Mouse (Mus musculus) hindbrain, embryonic 11.5 days (tissue): Measurements from ENCODE around the gene Triobp. TPM values are rescaled to one million over a fixed set of nuclear protein-coding genes. Genes with fewer than 3 reads are reported as not detected.
"Not testable (repeated sequence)": the region's sequence is repeated elsewhere in the genome, so short reads cannot be mapped to it uniquely, and the experiment has no call there.

Experiments
- ATAC-seq: fragments of 200-750 bp; cut with Nextera tagmentation; 2 replicates; pipeline ENCODE4 v1.8.0; 2017; ENCODE audit warnings: mild to moderate bottlenecking, moderate TSS enrichment, moderate library complexity; ENCODE audit not compliant: low FRiP score
- DNase-seq: peaks from one replicate; pipeline ENCODE4 v3.0.0-alpha.2; 2015; ENCODE audit warnings: low spot score
- H3K27ac ChIP-seq: fragments of 300-500 bp; sonication (generic); 2 replicates; pipeline ENCODE4 v1.5.1; 2014; ENCODE audit warnings: mild to moderate bottlenecking, low read depth, low read length
- H3K27me3 ChIP-seq: fragments of 300-500 bp; sonication (generic); 2 replicates; pipeline ENCODE4 v1.6.1; 2014; ENCODE audit warnings: mild to moderate bottlenecking, low read length, moderate library complexity, mixed read lengths; ENCODE audit not compliant: control insufficient read depth, insufficient read depth
- H3K36me3 ChIP-seq: fragments of 300-500 bp; sonication (generic); 2 replicates; pipeline ENCODE4 v1.6.1; 2014; ENCODE audit warnings: mild to moderate bottlenecking, low read length, moderate library complexity, mixed read lengths; ENCODE audit not compliant: control insufficient read depth, insufficient read depth
- H3K4me1 ChIP-seq: fragments of 300-500 bp; sonication (generic); replicated peaks from 2 replicates; pipeline ENCODE4 v1.6.1; 2014; ENCODE audit warnings: low read length, mixed read lengths; ENCODE audit not compliant: control insufficient read depth, insufficient read depth
- H3K4me2 ChIP-seq: fragments of 300-500 bp; sonication (generic); replicated peaks from 2 replicates; pipeline ENCODE4 v1.6.1; 2014; ENCODE audit warnings: mild to moderate bottlenecking, low read depth, low read length
- H3K4me3 ChIP-seq: fragments of 300-500 bp; sonication (generic); 2 replicates; pipeline ENCODE4 v1.5.1; 2014; ENCODE audit warnings: low read depth, low read length
- H3K9ac ChIP-seq: fragments of 300-500 bp; sonication (generic); 2 replicates; pipeline ENCODE4 v1.6.1; 2014; ENCODE audit warnings: low read depth, low read length
- H3K9me3 ChIP-seq: fragments of 300-500 bp; sonication (generic); 2 replicates; pipeline ENCODE4 v1.6.1; 2016; ENCODE audit warnings: low read length; ENCODE audit not compliant: control insufficient read depth
- WGBS: fragments of 180-500 bp; shearing (Covaris S2); extraction: QIAGEN DNeasy Blood & Tissue Kit; methylation state at CpG from one replicate; pipeline ENCODE4 v1.1.7; 2014; 5-methylcytosine and 5-hydroxymethylcytosine counted together
- polyA plus RNA-seq: library from polyadenylated mRNA; unstranded; fragments of >200 nt; fragmentation: Nextera tagmentation; extraction: Ambion mirVana; gene quantifications from 2 replicates; pipeline ENCODE4 v1.2.1, GENCODE M21; 2014

Triobp gene
- polyA plus RNA-seq, 1 experiment from 2014 or later, result 45.4 TPM

DNA sequence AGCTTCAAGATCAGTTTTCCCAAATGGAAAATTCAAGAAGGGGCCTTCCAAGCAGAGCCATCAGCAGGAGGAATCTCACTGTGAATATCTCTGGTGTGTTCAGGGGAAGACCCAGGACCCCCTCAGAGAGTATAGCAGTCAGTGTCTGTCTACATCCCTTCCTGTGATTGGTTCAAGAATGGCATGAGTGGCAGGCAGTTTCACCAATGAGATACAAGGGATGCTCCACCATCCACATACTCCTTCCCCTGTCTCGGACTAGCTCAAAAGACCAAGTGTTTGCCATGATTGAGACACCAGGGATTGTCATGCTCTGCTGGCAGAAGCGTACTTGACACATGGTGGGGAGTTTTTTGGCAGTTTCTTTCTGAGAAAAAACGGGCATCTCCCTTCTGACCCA is 59.1 kb downstream of the Triobp start:
- 0 out of 2 replicates have a peak, but pooled peaks cover 5% of the 10 kb centered on the region for H3K36me3 ChIP-seq
- DNase-seq (peak; percentile 25), ATAC-seq (no peak)
- H3K27ac ChIP-seq, result no peak overlapping the region
- no peak overlapping the region for H3K9ac ChIP-seq
- H3K27me3 ChIP-seq, result no peaks in the 10 kb centered on the region
- no peak overlapping the region for H3K4me3 ChIP-seq
- peaks cover 6% of the 10 kb centered on the region; the same call in 1 of the 2 replicates for H3K4me1 ChIP-seq
- 71% methylated on average over 3 of the region's 3 CpGs for WGBS
- no peak overlapping the region for H3K4me2 ChIP-seq
- H3K9me3 ChIP-seq, result no peaks in the 10 kb centered on the region

DNA sequence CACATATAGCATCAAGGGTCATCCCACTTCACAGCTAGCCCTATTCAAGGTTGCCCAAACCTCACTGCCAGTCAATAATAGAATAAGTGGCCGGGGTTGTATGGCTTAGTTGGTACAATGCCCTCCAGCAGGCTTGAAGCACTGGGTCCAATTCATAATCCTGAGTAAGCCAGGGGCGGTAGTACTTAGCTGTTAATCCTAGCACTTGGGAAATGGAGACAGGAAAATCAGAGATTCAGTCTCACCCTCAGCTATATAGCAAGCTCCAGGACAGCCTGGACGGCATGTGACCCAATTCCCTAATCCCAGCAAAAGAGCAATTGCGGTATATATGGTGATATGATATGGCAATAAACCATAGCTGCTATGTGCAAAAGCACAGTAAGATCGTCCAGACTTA is 59.5 kb downstream of the Triobp start:
- H3K36me3 ChIP-seq, result 0 out of 2 replicates have a peak, but pooled peaks cover 5% of the 10 kb centered on the region
- H3K27ac ChIP-seq, result no peak overlapping the region
- no peak overlapping the region for H3K4me3 ChIP-seq
- DNase-seq (no peak), ATAC-seq (no peak)
- 94% methylated on average over 5 of the region's 5 CpGs for WGBS
- peaks cover 9% of the 10 kb centered on the region; the same call in 1 of the 2 replicates for H3K4me1 ChIP-seq
- no peaks in the 10 kb centered on the region for H3K9me3 ChIP-seq
- no peak overlapping the region for H3K4me2 ChIP-seq
- no peaks in the 10 kb centered on the region for H3K27me3 ChIP-seq
- no peak overlapping the region for H3K9ac ChIP-seq

DNA sequence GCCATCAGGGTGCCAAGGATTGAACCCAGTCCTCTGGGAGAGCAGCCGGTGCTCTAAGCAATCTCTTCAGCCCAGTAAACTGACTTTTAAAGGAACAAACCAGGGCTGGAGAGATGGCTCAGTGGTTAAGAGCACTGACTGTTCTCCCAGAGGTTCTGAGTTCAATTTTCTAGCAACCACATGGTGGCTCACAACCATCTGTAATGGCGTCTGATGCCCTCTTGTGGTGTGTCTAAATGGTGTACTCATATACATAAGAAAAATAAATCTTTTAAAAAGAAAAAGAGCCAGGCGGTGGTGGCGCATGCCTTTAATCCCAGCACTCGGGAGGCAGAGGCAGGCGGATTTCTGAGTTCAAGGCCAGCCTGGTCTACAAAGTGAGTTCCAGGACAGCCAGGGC is 60.3 kb downstream of the Triobp start:
- not testable (repeated sequence) for H3K9me3 ChIP-seq, H3K9ac ChIP-seq, H3K4me2 ChIP-seq, H3K27me3 ChIP-seq, H3K36me3 ChIP-seq, DNase-seq, H3K27ac ChIP-seq, ATAC-seq, H3K4me3 ChIP-seq, H3K4me1 ChIP-seq
- 93% methylated on average over 6 of the region's 6 CpGs for WGBS

DNA sequence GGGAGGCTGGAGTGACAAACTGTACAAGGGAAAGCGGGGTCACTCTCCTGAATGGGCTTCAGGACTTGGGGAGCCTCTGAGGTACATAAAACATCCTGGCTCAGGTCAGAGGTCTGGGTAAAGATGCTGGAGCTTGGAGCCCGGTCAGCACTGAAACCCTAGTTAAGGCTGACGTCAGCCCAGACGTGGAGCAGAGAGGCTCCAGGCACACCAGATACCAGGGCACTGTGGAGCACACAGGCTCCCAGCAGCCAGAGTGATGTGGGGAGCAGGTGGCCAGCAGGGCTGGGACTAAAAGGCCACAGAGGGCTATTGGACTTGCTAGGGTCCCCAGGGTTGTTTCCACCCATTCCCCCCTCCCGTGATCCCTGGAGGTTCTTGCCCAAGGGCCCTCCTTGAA is 62.2 kb downstream of the Triobp start:
- DNase-seq, result peak; percentile 25
- Histone ChIP-seq H3K9ac (no peak overlapping the region), H3K27ac (0 out of 2 replicates have a peak overlapping the region, but pooled peaks have one; percentile 18), H3K4me1 (peaks cover 10% of the 10 kb centered on the region), H3K4me2 (no peak overlapping the region), H3K4me3 (no peak overlapping the region), H3K36me3 (0 out of 2 replicates have a peak, but pooled peaks cover 5% of the 10 kb centered on the region), H3K27me3 (no peaks in the 10 kb centered on the region), H3K9me3 (no peaks in the 10 kb centered on the region)
- ATAC-seq, result no peak
- WGBS, result 56% methylated on average over 5 of the region's 5 CpGs

DNA sequence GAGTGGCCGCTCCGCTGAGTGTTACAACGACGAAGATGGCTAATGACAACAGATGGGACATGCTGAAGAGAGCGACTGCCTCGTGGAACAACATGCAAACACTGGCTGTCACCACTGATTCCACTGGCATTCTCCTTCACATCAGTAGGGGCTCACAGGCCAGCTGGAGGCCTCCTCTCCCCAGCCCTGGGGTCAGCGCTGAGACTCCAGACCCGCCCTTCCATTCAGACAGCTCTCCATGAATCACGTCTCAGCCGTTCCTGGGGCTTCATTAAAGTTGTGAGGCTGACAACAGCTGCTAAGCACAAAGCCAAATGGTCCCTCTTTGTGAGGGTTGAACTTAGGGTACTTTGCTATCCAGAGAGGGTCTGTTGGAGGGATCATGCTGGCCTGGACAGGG is 64.0 kb downstream of the Triobp start:
- no peaks in the 10 kb centered on the region for H3K27me3 ChIP-seq
- no peak overlapping the region for H3K4me3 ChIP-seq
- peak overlapping the region; percentile 71 for H3K27ac ChIP-seq
- no peak overlapping the region for H3K9ac ChIP-seq
- no peaks in the 10 kb centered on the region for H3K9me3 ChIP-seq
- no peak overlapping the region for H3K4me2 ChIP-seq
- WGBS, result 37% methylated on average over 10 of the region's 10 CpGs
- peaks cover 10% of the 10 kb centered on the region for H3K4me1 ChIP-seq
- H3K36me3 ChIP-seq, result no peaks in the 10 kb centered on the region
- peak; percentile 54 for ATAC-seq
- DNase-seq, result peak; percentile 43

DNA sequence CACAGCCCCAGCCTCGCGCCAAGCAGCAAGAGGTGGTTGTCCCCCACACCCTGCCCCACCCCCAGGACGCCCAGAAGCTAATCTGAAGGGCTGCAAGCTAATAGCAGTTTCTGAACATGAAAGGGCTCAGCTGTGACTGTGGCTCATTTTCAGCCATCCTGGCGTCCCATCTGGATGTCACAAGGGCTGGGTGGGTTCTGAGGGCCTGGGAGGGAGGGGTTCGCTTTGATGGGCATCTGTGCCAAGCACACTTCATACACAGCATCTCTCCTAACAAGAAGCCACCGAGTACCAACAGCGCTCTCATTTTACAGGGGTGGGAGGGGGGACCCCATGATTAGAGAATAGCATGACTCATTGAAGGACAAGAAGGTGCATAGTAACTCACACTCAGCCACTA is 65.9 kb downstream of the Triobp start:
- peak; percentile 30 for DNase-seq

DNA sequence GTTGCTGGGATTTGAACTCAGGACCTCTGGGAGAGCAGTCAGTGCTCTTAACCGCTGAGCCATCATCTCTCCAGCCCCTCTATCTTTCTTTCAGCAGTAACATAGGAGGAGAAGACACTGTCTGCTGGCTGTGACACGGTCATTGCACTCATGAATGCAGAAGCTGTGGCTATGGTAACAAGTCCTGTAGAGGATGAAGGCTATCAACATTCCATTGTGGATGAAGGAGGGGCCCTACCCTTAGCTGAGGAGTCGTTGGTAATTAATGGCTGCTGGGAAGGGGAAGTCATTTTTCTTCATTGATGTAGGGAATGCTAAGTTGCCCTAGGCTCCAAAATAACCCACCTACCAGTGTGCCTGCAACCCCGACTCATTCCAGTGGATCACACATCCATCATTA is 70.7 kb downstream of the Triobp start:
- Histone ChIP-seq H3K4me1 (peaks cover 1% of the 10 kb centered on the region; the same call in 1 of the 2 replicates), H3K27ac (no peak overlapping the region), H3K4me3 (no peak overlapping the region), H3K27me3 (no peaks in the 10 kb centered on the region), H3K4me2 (no peak overlapping the region), H3K9ac (no peak overlapping the region), H3K9me3 (no peaks in the 10 kb centered on the region), H3K36me3 (no peaks in the 10 kb centered on the region)
- DNase-seq, result no peak
- ATAC-seq, result 0 out of 2 replicates have a peak, but pooled peaks have one; percentile 40
- WGBS, result 46% methylated on average over 4 of the region's 4 CpGs

More for the DNA sequence above, 65.9 kb downstream of the Triobp start:
- Histone ChIP-seq H3K4me3 (no peak overlapping the region), H3K27me3 (no peaks in the 10 kb centered on the region), H3K9me3 (no peaks in the 10 kb centered on the region), H3K4me2 (no peak overlapping the region), H3K36me3 (no peaks in the 10 kb centered on the region), H3K9ac (no peak overlapping the region), H3K4me1 (peaks cover 10% of the 10 kb centered on the region), H3K27ac (no peak overlapping the region)
- 69% methylated on average over 7 of the region's 7 CpGs for WGBS
- ATAC-seq, result no peak

DNA sequence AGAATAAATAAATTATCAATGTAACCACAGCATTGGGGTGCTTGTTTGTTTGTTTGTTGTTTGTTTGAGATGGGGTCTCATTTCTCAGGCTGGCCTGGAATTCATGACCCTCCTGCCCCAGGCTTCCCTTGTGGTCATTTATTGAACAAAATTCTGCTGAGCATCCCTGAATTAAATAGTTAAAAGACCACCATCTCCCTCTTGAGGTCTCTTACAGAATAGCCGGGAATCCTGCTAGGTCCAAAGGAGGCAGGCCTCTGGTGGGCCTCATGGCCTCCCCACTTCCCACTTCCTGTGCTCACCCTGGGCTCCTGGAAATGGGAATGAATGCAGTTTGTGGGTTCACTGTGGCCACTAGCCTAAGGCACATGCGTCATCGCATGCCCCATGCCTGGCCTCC is 71.4 kb downstream of the Triobp start:
- Histone ChIP-seq H3K4me3 (no peak overlapping the region), H3K9me3 (no peaks in the 10 kb centered on the region), H3K36me3 (no peaks in the 10 kb centered on the region), H3K27ac (no peak overlapping the region), H3K4me2 (no peak overlapping the region), H3K27me3 (no peaks in the 10 kb centered on the region), H3K4me1 (no peaks in the 10 kb centered on the region; the same call in 1 of the 2 replicates), H3K9ac (no peak overlapping the region)
- 59% methylated on average over 3 of the region's 3 CpGs for WGBS
- peak; percentile 38 for DNase-seq
- no peak for ATAC-seq

DNA sequence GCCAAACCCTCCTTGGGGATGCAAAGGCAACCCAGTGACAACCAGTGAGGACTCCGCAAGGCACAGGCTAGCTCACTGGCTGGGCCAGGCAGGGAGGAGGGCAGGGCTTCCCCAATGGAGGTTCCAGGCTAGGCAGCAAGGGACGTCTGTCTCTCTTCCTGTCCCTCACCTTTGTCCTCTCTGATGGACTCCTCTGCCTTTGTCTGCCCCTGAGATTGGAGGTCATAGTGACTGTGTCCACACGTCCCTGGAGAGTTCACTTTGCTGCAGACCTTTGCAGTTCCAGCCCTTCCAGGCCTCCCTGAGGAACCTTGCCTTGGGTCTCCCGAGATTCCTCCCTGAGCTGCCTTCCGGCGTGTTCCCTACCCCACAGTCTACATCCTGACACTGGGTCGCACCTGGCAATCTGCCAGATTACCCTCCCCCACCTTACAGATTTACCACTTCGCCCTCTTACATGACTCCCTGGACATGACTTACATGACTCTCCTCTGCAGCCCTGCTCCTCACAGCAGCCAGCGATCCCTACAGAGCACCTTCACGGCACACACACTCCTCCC is 75.2 kb downstream of the Triobp start:
- ATAC-seq, result no peak

More for the DNA sequence above, 75.2 kb downstream of the Triobp start:
- Histone ChIP-seq H3K4me3 (no peak overlapping the region), H3K36me3 (no peaks in the 10 kb centered on the region), H3K4me1 (no peaks in the 10 kb centered on the region; the same call in 1 of the 2 replicates), H3K9me3 (no peaks in the 10 kb centered on the region), H3K27me3 (no peaks in the 10 kb centered on the region), H3K9ac (no peak overlapping the region), H3K27ac (no peak overlapping the region), H3K4me2 (no peak overlapping the region)
- WGBS, result 71% methylated on average over 10 of the region's 10 CpGs
- no peak for DNase-seq
